Mouse (Mus musculus): ENCODE data around the gene Dlx4. TPM values are rescaled to one million over a fixed set of nuclear protein-coding genes. Genes with fewer than 3 reads are reported as not detected.

The Dlx4 gene
- polyA plus RNA-seq, 1 experiment from 2014 or later, result 3.2 TPM

DNA sequence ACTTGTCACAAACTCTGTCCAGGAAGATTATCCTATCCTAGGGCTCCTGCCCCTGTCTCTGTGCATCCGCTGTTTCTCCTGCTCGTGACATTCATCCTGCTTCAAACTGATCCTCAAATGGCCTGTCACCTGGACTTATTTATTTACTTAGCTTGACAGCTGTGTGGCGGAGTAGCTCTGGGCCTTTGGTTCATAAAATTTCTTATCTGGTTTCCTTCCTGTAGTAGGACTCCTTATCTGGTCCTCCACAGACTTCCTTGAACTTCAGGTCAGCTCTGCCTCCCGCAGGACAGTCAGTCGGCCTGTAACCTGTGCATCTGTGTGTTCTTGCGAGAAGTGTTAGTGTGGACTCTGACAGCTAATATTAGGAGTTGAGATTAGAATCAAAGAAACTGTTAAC, 41.8 kb downstream of the Dlx4 start:
- no peak overlapping the region for H3K4me3 ChIP-seq (ENCODE audit: low read depth, low read length)
- no peak overlapping the region for H3K9ac ChIP-seq (ENCODE audit: low read depth, low read length)
- WGBS, result 63% methylated on average over 6 of the region's 6 CpGs
- H3K4me2 ChIP-seq (ENCODE audit: low read depth, low read length), result no peak overlapping the region
- DNase-seq (ENCODE audit: low spot score), result no peak
- H3K27me3 ChIP-seq (replicated peaks; ENCODE audit: control insufficient read depth, insufficient read depth, low read length), result no peaks in the 10 kb centered on the region; the same call in 1 of the 2 replicates
- ATAC-seq (ENCODE audit: low read depth), result no peak
- peaks cover 6% of the 10 kb centered on the region for H3K4me1 ChIP-seq (ENCODE audit: control insufficient read depth, insufficient read depth, low read length)
- H3K9me3 ChIP-seq (ENCODE audit: control insufficient read depth, low read length), result no peaks in the 10 kb centered on the region
- no peaks in the 10 kb centered on the region for H3K36me3 ChIP-seq (ENCODE audit: control insufficient read depth, insufficient read depth, low read length)
- no peak overlapping the region for H3K27ac ChIP-seq (replicated peaks; ENCODE audit: low read depth, low read length)

DNA sequence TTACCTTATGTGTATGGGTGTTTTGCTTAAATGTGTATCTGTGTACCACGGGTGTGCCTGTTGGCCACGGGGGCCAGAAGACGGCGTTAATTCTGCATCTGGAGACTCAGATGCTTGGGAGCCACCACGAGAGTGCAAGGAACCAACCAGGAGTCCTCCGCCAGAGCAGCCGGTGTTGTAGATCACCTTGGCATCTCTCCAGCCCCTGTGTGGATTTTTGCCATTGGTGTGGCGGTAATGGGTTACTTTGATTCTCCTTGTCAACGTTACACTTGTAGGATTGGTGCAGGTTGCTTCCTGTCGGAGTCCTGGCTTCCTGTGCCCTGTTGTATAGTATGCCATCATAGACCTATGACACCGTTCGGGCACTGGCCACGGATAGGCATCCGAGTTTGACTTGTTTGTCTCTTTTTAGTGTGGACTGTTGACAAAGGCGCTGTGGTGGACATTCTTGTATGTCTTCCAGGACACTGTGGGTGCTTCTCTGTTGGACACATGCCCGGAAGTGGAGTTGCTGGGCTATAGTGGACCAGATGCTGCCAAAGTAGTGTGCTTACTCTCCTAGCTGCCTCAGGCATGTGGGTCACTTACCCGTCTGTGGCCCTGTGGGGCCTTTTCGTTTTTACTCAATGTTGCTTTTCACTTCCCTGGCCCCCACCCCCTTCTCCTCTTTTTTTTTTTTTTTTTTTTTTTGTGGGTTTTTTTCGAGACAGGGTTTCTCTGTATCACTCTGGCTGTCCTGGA, 43.7 kb downstream of the Dlx4 start:
- Histone ChIP-seq H3K9ac (ENCODE audit: low read depth, low read length) (no peak overlapping the region), H3K4me3 (ENCODE audit: low read depth, low read length) (no peak overlapping the region), H3K27ac (replicated peaks; ENCODE audit: low read depth, low read length) (no peak overlapping the region), H3K9me3 (ENCODE audit: control insufficient read depth, low read length) (no peaks in the 10 kb centered on the region), H3K4me2 (ENCODE audit: low read depth, low read length) (no peak overlapping the region), H3K27me3 (replicated peaks; ENCODE audit: control insufficient read depth, insufficient read depth, low read length) (no peaks in the 10 kb centered on the region; the same call in 1 of the 2 replicates), H3K36me3 (ENCODE audit: control insufficient read depth, insufficient read depth, low read length) (no peaks in the 10 kb centered on the region), H3K4me1 (ENCODE audit: control insufficient read depth, insufficient read depth, low read length) (peaks cover 9% of the 10 kb centered on the region)
- 88% methylated on average over 19 of the region's 19 CpGs for WGBS
- DNase-seq (ENCODE audit: low spot score) (no peak), ATAC-seq (ENCODE audit: low read depth) (no peak)

DNA sequence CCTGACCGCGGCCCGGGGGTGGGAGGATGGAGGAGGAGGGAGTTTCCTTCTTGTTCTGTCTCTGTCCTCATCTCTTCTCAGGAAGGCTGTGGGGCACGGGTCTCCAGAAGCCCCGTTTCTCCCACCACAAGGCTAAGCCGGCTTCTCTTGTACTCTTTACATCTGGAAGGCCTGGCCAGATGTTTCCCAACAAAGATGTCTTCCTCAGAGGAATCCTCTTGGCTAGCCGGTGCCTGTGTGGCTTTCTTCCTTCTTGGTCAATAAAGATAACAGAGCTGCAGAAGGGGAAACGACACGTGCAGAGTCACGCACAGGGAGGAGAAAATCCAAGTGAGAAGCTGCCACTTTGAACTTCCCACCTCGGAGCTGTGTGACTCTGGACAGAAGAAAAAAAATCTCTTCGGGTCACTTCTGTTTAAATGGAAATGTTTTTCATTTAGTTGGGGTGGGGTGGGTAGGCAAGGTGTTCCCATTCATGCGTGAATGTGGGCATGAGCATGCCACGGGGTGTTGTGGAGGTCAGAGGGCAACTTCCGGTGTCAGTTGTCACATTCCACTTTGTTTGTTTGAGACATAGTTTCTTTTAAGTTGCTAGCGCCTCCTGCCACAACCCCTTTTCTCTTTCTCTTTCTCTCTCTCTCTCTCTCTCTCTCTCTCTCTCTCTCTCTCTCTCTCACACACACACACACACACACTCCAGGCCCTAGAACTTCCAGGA, 44.8 kb downstream of the Dlx4 start:
- 30% methylated on average over 16 of the region's 16 CpGs for WGBS
- Histone ChIP-seq H3K36me3 (ENCODE audit: control insufficient read depth, insufficient read depth, low read length) (no peaks in the 10 kb centered on the region), H3K27me3 (replicated peaks; ENCODE audit: control insufficient read depth, insufficient read depth, low read length) (no peaks in the 10 kb centered on the region; the same call in 1 of the 2 replicates), H3K9ac (ENCODE audit: low read depth, low read length) (no peak overlapping the region), H3K4me2 (ENCODE audit: low read depth, low read length) (no peak overlapping the region), H3K9me3 (ENCODE audit: control insufficient read depth, low read length) (no peaks in the 10 kb centered on the region), H3K4me3 (ENCODE audit: low read depth, low read length) (no peak overlapping the region), H3K4me1 (ENCODE audit: control insufficient read depth, insufficient read depth, low read length) (peaks cover 19% of the 10 kb centered on the region), H3K27ac (replicated peaks; ENCODE audit: low read depth, low read length) (no peak overlapping the region)
- no peak for DNase-seq (ENCODE audit: low spot score)
- ATAC-seq (ENCODE audit: low read depth), result no peak

DNA sequence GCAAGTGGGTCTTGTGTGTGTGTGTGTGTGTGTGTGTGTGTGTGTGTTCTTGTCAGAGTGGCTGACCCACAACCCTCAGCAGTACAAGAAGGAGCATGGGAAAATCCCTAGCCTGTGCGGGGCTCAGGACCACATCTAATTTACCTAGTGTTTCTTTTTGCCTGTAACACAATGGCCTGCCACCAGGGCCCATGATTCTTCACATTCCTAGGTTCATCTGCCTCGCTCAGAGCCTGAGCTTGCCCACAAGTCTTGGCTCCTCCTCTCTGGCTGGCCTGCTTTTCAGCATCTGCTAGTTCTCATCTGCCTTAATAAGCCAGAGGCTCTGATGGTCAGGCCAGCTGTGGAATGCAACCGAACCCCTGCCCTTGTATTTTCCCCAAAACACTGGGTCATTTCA, 45.7 kb downstream of the Dlx4 start:
- no peak for ATAC-seq (ENCODE audit: low read depth)
- Histone ChIP-seq H3K36me3 (ENCODE audit: control insufficient read depth, insufficient read depth, low read length) (no peaks in the 10 kb centered on the region), H3K4me1 (ENCODE audit: control insufficient read depth, insufficient read depth, low read length) (peaks cover 19% of the 10 kb centered on the region), H3K9me3 (ENCODE audit: control insufficient read depth, low read length) (no peaks in the 10 kb centered on the region), H3K27me3 (replicated peaks; ENCODE audit: control insufficient read depth, insufficient read depth, low read length) (no peaks in the 10 kb centered on the region; the same call in 1 of the 2 replicates), H3K9ac (ENCODE audit: low read depth, low read length) (no peak overlapping the region), H3K4me2 (ENCODE audit: low read depth, low read length) (no peak overlapping the region), H3K4me3 (ENCODE audit: low read depth, low read length) (no peak overlapping the region), H3K27ac (replicated peaks; ENCODE audit: low read depth, low read length) (no peak overlapping the region)
- 29% methylated on average over 3 of the region's 3 CpGs for WGBS
- peak; percentile 58 for DNase-seq (ENCODE audit: low spot score)

DNA sequence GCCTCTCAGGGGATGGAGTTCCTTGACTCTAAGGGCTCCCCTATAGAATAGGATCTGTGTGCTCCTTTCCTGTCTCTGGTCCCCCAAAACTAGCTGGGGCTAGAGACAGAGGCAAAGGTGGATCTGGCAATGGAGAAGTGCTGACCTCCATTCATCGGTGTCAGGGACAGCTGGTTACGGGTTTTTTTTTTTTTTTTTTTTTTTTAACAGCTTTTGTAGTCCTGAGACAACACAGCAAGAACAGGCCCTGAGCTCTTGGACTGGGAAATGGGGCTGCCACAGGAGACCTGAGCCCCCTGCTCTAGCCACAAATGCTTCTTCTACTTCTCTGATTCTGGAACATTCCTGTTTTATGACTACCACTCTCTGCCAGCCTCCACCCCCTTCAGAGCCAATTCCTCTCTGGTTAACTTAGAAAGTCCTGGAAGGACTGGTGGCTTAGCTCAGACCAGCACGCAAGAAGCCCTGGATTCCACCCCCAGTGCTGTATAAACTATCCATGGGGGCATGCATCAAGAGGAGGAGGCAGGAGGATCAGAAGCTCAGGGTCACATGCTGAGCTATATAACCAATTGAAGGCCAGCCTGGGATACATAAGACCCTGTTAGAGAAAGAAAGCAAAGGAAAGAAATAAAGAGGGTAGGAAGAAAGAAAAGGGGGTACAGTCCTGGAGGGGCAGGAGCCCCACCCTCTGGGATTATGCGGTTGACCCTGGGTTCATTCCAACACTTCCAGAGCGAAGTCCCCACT, 47.5 kb downstream of the Dlx4 start:
- H3K27me3 ChIP-seq (replicated peaks; ENCODE audit: control insufficient read depth, insufficient read depth, low read length), result no peaks in the 10 kb centered on the region
- H3K27ac ChIP-seq (replicated peaks; ENCODE audit: low read depth, low read length), result no peak overlapping the region
- no peaks in the 10 kb centered on the region for H3K36me3 ChIP-seq (ENCODE audit: control insufficient read depth, insufficient read depth, low read length)
- ATAC-seq (ENCODE audit: low read depth) (no peak), DNase-seq (ENCODE audit: low spot score) (no peak)
- no peak overlapping the region for H3K4me3 ChIP-seq (ENCODE audit: low read depth, low read length)
- H3K9me3 ChIP-seq (ENCODE audit: control insufficient read depth, low read length), result no peaks in the 10 kb centered on the region
- 67% methylated on average over 5 of the region's 5 CpGs for WGBS
- no peak overlapping the region for H3K4me2 ChIP-seq (ENCODE audit: low read depth, low read length)
- H3K4me1 ChIP-seq (ENCODE audit: control insufficient read depth, insufficient read depth, low read length), result peaks cover 16% of the 10 kb centered on the region
- H3K9ac ChIP-seq (ENCODE audit: low read depth, low read length), result no peak overlapping the region

DNA sequence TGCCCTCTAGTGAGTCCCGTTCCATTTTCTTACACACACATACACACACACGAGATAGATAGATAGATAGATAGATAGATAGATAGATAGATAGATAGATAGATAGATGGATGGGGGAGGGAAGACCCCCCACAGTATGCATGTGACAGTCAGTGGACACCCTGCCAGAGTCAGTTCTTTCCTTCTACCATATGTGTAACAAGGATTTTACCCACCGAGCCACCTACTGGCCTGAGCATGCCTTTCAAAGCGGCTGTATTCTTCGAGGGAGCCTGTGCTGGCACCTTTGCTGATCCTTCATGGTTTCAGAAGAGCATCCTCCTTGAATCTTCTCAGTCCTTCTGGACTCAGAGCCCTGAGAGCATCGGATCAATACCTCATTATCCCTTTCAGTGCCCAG, 48.2 kb downstream of the Dlx4 start:
- 62% methylated on average over 6 of the region's 6 CpGs for WGBS

DNA sequence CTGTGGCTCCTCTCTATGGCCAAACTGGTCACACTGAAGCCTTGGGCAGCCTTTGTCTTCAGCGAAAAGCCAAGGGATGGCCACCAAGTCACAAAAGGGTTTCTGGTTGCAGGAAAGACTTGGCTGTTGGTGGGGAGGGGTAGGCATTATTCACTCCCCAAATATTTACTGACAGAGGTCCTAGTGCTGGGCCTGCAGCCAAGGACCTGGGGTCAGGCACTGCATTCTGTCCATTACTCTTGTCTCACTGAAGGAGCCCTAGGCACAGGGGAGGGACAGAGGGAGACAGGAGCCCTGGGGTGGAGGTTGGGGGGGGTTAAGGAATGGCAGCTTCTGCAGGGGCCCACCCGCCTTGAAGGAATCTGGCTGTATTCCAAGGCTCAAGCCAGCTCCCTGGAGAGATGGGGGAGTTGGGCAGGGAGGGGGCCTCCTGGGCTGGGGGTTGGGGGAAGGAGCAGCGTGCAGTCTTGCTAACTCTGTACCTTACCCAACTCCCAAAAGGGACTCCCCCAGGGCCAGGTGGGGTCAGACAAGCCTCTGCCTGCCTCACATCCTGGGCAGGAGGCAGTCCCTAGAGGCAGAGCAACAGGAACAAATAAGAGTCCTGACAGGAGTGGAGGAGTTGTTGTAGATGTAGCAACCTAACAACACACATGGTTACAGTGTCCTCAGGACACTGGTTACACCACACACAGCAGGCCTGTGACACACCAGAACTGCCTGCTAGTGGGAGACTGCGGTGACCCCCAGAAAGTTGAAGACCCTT, 49.3 kb downstream of the Dlx4 start:
- no peak overlapping the region for H3K4me2 ChIP-seq (ENCODE audit: low read depth, low read length)
- peaks cover 16% of the 10 kb centered on the region for H3K4me1 ChIP-seq (ENCODE audit: control insufficient read depth, insufficient read depth, low read length)
- peak; percentile 75 for ATAC-seq (ENCODE audit: low read depth)
- peak overlapping the region; percentile 40; the same call in 1 of the 2 replicates for H3K27ac ChIP-seq (replicated peaks; ENCODE audit: low read depth, low read length)
- no peaks in the 10 kb centered on the region for H3K27me3 ChIP-seq (replicated peaks; ENCODE audit: control insufficient read depth, insufficient read depth, low read length)
- DNase-seq (ENCODE audit: low spot score), result peak; percentile 87
- H3K9me3 ChIP-seq (ENCODE audit: control insufficient read depth, low read length), result no peaks in the 10 kb centered on the region
- H3K36me3 ChIP-seq (ENCODE audit: control insufficient read depth, insufficient read depth, low read length), result no peaks in the 10 kb centered on the region
- H3K9ac ChIP-seq (ENCODE audit: low read depth, low read length), result no peak overlapping the region
- no peak overlapping the region for H3K4me3 ChIP-seq (ENCODE audit: low read depth, low read length)
- whole genome bisulfite sequencing, result 32% methylated on average over 4 of the region's 4 CpGs

More for the DNA sequence above, 48.2 kb downstream of the Dlx4 start:
- Histone ChIP-seq H3K4me1 (ENCODE audit: control insufficient read depth, insufficient read depth, low read length) (peaks cover 16% of the 10 kb centered on the region), H3K9ac (ENCODE audit: low read depth, low read length) (no peak overlapping the region), H3K27me3 (replicated peaks; ENCODE audit: control insufficient read depth, insufficient read depth, low read length) (no peaks in the 10 kb centered on the region), H3K4me2 (ENCODE audit: low read depth, low read length) (no peak overlapping the region), H3K4me3 (ENCODE audit: low read depth, low read length) (no peak overlapping the region), H3K36me3 (ENCODE audit: control insufficient read depth, insufficient read depth, low read length) (no peaks in the 10 kb centered on the region), H3K9me3 (ENCODE audit: control insufficient read depth, low read length) (no peaks in the 10 kb centered on the region), H3K27ac (replicated peaks; ENCODE audit: low read depth, low read length) (peak overlapping the region; percentile 40; the same call in 1 of the 2 replicates)
- DNase-seq (ENCODE audit: low spot score) (no peak), ATAC-seq (ENCODE audit: low read depth) (no peak)

DNA sequence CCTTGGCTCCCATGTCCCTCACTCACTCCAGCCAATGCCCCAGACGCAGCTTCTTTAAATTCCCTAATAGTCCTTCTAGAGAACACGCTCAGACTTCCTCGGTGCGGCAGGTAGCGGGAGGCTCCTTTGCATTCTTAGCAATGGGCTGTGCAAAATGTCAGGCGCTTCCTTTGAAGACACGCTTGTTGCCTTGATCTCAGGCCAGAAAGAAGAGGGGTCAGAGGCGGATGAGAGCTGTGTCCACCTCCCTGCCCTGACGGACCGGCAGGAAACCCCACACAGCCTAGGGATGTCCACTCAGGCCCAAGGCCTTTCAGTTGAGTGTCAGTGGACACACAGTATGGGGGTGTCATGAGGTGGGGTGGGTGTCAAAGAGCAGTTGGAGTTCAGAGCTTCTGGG, 50.5 kb downstream of the Dlx4 start:
- Histone ChIP-seq H3K36me3 (ENCODE audit: control insufficient read depth, insufficient read depth, low read length) (no peaks in the 10 kb centered on the region), H3K27ac (replicated peaks; ENCODE audit: low read depth, low read length) (no peak overlapping the region; the same call in 1 of the 2 replicates)

More for the DNA sequence above, 50.5 kb downstream of the Dlx4 start:
- WGBS, result 74% methylated on average over 10 of the region's 10 CpGs
- Histone ChIP-seq H3K9me3 (ENCODE audit: control insufficient read depth, low read length) (no peaks in the 10 kb centered on the region), H3K27me3 (replicated peaks; ENCODE audit: control insufficient read depth, insufficient read depth, low read length) (no peaks in the 10 kb centered on the region), H3K4me2 (ENCODE audit: low read depth, low read length) (no peak overlapping the region), H3K4me3 (ENCODE audit: low read depth, low read length) (no peak overlapping the region), H3K9ac (ENCODE audit: low read depth, low read length) (no peak overlapping the region), H3K4me1 (ENCODE audit: control insufficient read depth, insufficient read depth, low read length) (peaks cover 16% of the 10 kb centered on the region)
- ATAC-seq (ENCODE audit: low read depth), result no peak
- no peak for DNase-seq (ENCODE audit: low spot score)

All from embryonic facial prominence, embryonic 14.5 days (tissue).